Mouse (Mus musculus): ENCODE results near the gene Pdx1.

Gene Pdx1

GRCm38 (mm10) chr5:147309786-147310185 lies 40.0 kb downstream of the Pdx1 start:
- DNase-seq (ENCODE audit: low spot score in 2 of 2), result no peak

- no peak for DNase-seq (ENCODE audit: low spot score in 2 of 2)
These were observed 43.3 kb downstream of the Pdx1 start for GRCm38 (mm10) chr5:147312830-147313685.

- DNase-seq (ENCODE audit: low spot score in 2 of 2), result no peak
These were observed 45.1 kb downstream of the Pdx1 start for GRCm38 (mm10) chr5:147314646-147315431.

- no peak for DNase-seq (ENCODE audit: low spot score in 2 of 2)
These were observed 45.8 kb downstream of the Pdx1 start for GRCm38 (mm10) chr5:147315432-147316075.

- no peak for DNase-seq (ENCODE audit: low spot score in 2 of 2)
These were observed 47.6 kb downstream of the Pdx1 start for GRCm38 (mm10) chr5:147317321-147317720.

GRCm38 (mm10) chr5:147317991-147318390 lies 48.2 kb downstream of the Pdx1 start:
- no peak for DNase-seq (ENCODE audit: low spot score in 2 of 2)

- DNase-seq (ENCODE audit: low spot score in 2 of 2), result no peak
These were observed 49.9 kb downstream of the Pdx1 start for GRCm38 (mm10) chr5:147319653-147320052.

DNA sequence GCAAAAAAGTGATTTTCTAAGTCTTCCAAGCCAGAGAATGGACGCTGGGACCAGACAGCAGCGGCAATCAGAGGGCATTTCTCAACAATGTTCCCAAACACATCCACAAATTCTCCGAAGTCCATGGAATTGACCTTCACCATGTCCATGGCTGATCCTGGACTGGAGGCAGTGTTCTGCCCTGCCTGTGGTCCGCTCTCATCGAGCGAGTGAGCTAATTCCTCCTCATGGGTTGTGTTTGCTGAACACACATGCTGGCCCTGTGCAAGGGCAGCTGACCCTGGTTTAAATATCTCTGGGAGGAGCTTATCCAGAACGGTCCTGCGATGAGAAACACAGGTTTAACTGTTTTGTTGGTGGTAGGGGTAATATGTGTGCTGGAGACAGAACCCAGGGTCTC lies 52.4 kb downstream of the Pdx1 start, which contains the start of gene Urad:
Gene Urad (minus strand): TSS at position 258 of the 400 bp plus-strand sequence.
- DNase-seq (ENCODE audit: low spot score in 2 of 2), result no peak

DNA sequence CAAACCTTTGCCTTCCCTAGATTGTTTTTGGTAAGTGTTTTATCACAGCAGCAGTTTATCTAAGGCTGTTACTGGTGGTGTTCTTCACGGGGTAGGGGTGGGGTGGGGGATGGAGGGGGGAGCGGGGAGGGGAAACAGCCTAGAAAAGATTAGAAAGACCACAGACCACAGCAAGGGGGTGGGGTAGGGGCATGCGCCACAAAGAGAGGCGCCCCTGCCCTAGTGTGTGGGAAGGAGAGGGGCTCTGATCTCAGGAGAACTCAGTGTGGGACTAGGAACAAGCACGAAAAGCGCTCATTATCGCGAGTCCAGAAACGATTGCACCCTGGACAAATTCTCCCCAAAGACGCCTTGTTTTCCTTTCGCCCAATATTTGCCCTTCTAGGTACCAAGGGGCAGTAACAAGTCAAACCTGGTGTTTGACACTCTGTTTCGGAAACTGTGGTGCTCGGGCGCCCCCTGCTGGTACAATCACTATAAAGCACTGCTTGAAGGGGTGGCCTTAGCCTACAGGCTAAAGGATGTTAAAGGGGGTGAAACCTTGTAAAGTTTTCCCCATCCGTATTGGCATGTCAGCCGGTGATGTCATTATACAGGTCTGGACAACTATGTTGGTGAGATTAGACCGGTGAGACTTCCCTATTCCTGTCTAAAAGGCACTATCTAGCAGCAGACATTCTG lies 53.6 kb downstream of the Pdx1 start:
- peak; percentile 73 to 91 for DNase-seq (ENCODE audit: low spot score in 2 of 2)
